Mouse (Mus musculus): ENCODE measurements around the gene Atp8a2. TPM values are rescaled to one million over a fixed set of nuclear protein-coding genes. Genes with fewer than 3 reads are reported as not detected.
A peak's percentile ranks its signal among the peaks of the same experiment; 100 is the strongest.

Gene Atp8a2
- total RNA-seq, 2 experiments from 2014 or later: 0.50 to 0.71 TPM

DNA sequence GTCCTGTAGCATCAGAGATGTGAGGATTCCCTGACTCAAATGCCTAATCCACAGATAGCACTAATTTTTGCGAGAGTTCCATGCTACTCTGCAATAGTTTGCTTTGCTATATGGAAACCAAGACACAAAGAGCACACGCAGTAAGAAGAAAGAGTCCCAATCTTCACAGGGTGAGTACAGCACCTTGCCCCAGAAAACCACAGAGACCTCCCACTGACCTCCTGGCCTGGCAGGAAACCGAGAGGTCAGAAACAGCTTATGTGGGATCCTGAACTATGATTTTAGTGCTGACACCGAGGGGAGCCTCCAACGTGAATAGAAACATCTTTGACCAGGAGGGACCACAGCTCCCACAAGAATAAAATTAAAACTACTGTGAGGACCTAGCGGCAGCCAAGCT is 59.2 kb downstream of the Atp8a2 start:
- Histone ChIP-seq H3K27ac (no peak overlapping the region), H3K4me3 (no peak overlapping the region)
- no peak for TF ChIP-seq CTCF (IDR thresholded peaks at IDR 0.05)
- DNase-seq: no peak
- intact Hi-C loops (cut with DNase I): no loop called here

DNA sequence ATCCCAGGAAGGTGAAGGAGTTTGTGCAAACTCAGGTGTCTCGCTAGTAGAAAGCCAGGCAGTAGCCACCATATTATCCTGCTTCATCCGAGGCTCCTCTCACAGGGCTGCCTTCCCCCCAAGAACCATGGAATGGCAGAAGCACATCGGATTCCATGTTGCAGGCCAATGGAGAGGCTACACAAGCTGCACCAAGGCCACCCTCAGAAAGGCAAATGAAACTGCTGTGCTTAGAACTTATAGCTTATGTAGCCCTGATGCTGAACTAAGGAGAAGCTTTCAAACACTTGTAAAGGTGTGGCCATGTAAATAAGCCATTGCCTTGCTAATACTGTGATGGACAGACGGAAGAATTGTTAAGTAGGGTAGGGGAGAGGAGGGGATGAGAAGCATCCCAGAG is 61.2 kb downstream of the Atp8a2 start:
- intact Hi-C loops (cut with DNase I): no loop called here
- TF ChIP-seq CTCF (IDR thresholded peaks at IDR 0.05): no peak
- Histone ChIP-seq H3K27ac (no peak overlapping the region), H3K4me3 (no peak overlapping the region)
- no peak for DNase-seq

DNA sequence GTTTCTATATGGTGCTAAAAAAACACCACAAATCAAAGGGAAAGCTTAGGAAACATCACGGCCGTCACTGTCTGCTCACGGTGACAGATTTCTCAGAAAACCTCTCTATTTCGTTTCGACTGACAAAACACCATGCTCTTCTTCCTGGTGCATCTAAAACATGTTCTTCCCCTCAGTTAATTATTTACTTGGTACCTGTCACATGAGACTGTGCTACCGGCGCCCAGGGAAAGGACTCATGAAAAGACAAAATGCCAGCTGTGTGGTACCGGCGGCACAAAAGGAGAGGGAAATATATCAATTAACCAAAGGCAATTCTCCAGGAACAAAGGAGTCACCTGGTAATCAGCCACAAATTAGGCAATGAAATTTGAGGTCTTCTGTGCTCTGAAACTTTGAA is 62.3 kb downstream of the Atp8a2 start:
- intact Hi-C loops (cut with DNase I): no loop called here
- no peak for TF ChIP-seq CTCF (IDR thresholded peaks at IDR 0.05)
- no peak for DNase-seq
- Histone ChIP-seq H3K4me3 (no peak overlapping the region), H3K27ac (no peak overlapping the region)

DNA sequence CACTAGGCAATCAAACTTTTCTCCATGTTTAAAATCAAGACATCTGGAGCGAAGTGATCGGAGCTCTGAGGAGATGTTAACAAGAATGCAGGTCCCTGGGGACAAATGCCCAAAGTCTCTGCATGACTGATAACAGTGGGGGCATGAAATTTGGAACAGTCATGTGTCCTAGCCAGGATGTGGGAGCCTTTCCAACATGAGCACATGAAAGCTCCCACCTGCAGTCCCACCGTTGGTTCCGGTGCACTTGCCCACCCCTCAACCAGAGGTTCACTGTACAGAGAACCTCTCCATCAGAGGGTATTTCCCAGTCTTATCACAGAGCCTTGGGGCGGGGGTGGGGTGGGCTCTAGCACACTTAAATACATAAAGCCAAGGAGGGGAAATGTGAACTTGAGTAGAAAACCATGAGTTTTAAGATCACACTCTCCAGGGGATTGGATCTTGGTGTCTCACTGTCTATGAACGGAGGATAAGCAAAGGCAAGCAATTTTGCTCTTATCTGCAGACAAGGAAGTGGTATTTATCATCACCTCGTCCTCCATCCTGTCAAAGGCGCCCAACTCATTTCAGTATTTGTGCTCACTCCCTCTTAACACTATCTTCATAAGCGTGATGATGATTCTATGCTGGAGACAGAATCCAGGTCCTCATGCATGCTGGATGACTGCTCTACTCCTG is 65.6 kb downstream of the Atp8a2 start:
- no peak overlapping the region for H3K4me3 ChIP-seq
- H3K27ac ChIP-seq: no peak overlapping the region
- intact Hi-C loops (cut with DNase I): no loop called here
- no peak for TF ChIP-seq CTCF (IDR thresholded peaks at IDR 0.05)
- DNase-seq: no peak

DNA sequence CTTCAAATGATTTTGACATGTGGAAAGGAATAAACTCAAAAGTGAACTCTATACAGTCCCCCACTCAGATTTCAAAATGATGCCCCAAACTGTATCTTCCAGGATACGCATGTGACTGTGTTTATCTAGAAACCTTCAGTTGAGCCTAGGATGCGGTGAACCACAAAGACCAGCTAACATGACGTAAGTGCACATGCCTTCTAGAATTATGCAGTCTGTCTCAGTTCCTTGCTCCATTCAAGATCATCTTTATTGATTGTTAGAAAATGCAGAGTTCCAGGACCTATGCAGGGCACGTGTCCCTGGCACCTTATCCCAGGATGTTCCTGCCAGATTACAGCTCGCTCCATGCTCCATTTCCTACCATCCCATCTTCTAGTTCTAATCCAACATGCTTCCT is 67.4 kb downstream of the Atp8a2 start:
- H3K4me3 ChIP-seq: no peak overlapping the region
- no peak overlapping the region for H3K27ac ChIP-seq
- no peak for DNase-seq
- intact Hi-C loops (cut with DNase I): no loop called here
- TF ChIP-seq CTCF (IDR thresholded peaks at IDR 0.05): no peak

DNA sequence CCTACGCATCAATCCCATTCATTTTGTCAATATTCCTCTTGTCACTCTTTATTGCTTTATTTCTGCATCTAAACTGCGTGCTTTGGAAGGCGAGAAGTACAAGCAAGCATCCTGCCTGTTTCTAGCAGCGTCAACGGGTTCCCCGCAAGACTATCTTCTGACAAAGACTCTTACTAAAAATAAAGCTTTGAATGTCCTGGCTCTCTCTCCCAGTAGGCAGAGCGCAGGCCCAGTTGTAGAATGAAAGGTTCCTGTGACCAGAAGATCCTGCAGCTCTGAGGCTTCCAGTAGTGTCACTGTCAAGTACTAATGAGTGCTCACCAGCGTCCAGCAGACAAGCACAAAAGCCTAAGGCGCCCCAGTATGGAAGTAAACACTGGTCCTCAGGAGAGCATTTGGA is 71.8 kb downstream of the Atp8a2 start:
- Histone ChIP-seq H3K4me3 (no peak overlapping the region), H3K27ac (no peak overlapping the region)
- DNase-seq: no peak
- no peak for TF ChIP-seq CTCF (IDR thresholded peaks at IDR 0.05)
- intact Hi-C loops (cut with DNase I): no loop called here

DNA sequence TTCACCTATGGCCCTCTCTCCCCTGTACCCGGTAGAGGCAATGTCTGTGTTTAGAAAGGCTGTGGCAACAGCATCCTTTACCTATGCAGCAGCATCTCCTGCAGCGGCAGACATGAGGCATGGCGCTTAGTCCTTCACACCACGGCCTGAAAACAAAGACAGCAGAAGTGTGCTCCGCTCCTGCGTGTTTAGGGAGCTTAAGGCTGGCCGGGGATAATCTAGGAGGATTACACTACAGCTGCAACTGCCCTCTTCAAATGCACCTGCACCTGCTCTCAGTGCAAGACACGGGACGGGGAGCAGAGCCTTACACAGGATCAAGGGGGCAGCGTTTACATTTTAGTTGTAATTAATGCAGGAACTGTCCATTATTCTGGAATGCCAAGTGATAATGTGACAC is 75.4 kb downstream of the Atp8a2 start:
- no peak overlapping the region for H3K4me3 ChIP-seq
- DNase-seq: no peak
- no peak for TF ChIP-seq CTCF (IDR thresholded peaks at IDR 0.05)
- intact Hi-C loops (cut with DNase I): no loop called here
- H3K27ac ChIP-seq: no peak overlapping the region

DNA sequence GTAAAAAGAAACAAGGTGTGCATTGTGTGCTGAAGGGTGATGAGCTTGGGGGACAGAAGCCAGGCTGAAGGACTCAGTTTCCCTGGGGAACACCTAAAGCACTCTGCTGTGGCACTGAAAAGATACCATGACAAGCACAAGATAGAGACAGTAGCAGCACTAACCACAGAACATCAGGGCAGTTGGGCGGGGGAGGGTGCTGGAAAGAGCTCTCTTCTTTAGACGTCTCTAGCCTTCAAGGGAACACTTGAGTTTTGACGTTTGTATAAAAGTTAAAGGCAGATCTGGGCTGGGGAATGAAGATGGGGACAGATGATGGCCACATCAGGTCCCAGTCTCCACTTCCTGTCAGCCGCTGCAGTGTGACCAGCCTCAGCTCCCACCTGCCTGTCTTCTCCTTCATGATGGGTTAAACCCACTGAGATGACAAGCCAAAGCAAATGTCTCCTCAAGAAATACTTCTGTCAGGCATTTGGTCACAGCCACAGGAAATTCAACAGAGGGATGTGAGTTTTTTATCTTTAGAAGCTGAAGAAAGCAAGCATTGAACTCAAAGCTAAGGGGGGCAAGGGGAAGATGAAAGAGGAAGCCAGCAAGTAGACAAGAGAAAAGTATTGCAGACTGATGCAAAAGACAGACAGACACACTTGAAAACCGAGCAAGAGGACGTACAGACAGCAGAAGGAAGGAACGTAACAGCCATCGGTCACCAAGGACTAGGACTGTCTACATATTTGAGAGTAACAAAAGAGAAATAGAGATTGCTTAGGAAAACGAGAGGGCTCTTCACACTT is 79.0 kb downstream of the Atp8a2 start:
- intact Hi-C loops (cut with DNase I): no loop called here
- no peak overlapping the region for H3K27ac ChIP-seq
- no peak for TF ChIP-seq CTCF (IDR thresholded peaks at IDR 0.05)
- no peak overlapping the region for H3K4me3 ChIP-seq
- no peak for DNase-seq

DNA sequence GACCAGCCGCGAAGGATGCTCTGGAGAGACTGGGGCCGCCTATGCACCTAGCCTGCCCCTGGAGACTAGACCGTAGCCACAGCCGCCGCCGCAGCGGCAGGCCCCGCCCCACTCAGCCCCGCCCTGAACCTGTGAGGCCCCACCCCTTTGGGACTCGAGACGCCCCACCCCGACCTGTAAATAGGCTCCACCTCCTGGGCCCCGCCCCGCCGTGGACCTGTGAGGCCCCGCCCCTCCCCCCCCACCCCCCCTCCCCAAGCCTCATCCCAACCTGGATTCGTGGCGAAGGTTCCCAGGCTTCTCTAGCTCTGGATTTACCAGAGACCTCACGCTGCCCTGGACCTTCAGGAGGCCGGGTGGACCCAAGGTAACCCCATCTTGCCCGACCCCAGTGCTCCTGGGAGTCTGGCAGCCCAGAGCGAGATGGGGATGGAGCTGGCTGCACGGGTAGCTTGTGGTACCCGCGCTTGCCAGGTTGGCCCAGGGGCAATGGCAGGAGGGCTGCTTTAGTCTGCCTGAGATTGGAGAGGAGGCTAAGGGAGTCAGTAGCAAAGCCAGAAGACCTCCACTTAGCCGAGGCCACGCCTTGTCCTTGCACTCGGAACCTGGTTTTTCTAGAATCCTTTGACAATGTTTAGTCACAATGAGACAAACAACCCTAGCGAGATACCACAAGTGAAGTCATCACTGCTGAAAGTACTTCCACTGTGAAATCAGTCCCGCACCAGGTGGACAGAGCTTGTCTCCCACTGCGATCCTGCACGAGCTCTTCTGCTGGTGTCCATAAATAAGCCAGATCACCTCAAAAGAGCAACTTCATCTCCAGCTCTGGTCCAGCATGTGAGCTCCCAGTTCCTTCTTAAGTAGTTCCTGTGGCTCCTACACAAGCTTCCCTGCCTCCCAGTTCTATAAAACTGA is 109.9 kb downstream of the Atp8a2 start:
- Histone ChIP-seq H3K27ac (no peak overlapping the region), H3K4me3 (peak overlapping the region; percentile 56)
- intact Hi-C loops (cut with DNase I): no loop called here
- no peak for TF ChIP-seq CTCF (IDR thresholded peaks at IDR 0.05)
- DNase-seq: peak; percentile 47

DNA sequence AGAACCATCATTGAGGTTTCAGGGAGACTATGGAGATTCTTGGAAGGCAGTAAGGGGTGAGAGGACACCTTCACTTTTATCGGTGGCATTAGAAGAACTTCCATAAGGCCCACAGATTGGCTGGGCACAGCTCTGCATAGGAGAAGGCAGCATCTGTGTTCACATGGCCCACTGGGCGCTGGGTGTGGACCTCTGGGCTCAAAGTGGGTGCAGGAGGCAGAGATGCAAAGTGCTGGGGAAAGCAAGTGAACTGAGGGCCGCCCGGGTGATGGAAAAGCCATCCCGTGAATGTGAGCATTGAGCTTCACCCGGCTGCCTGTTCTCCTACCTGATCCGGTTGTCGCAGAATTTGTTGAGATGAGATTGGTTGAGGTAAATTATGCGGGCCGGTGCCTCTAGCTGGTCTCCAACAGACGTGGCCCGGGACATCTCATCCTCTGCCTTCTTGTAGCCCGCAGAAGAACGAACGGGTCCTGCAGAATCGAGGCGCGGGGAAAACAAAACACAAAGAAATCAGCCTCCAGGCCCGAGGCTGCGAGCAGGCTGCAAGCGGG is 110.6 kb downstream of the Atp8a2 start:
- intact Hi-C loops (cut with DNase I): no loop called here
- Histone ChIP-seq H3K4me3 (peak overlapping the region; percentile 56), H3K27ac (no peak overlapping the region)
- no peak for TF ChIP-seq CTCF (IDR thresholded peaks at IDR 0.05)
- no peak for DNase-seq

DNA sequence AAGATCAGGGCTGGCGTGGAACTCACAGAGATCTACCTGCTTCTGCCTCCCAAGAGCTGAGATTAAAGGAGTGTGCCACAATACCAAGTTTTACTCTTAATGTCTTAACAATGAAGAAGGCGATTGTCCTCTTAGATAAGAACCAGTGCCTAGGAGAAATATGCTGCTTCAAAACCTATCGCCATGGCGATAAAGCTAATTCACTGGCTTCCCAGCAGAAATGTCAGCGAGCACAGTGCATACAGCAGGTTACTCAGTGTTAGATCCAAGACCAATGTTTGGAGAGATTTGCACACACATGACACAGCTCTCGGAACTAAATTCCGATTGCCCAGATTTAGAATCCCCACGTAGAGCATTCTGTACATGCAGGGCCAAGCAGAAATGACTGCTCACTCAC is 114.2 kb downstream of the Atp8a2 start:
- Histone ChIP-seq H3K27ac (no peak overlapping the region), H3K4me3 (no peak overlapping the region)
- TF ChIP-seq CTCF (IDR thresholded peaks at IDR 0.05): no peak
- DNase-seq: no peak
- intact Hi-C loops (cut with DNase I): no loop called here

DNA sequence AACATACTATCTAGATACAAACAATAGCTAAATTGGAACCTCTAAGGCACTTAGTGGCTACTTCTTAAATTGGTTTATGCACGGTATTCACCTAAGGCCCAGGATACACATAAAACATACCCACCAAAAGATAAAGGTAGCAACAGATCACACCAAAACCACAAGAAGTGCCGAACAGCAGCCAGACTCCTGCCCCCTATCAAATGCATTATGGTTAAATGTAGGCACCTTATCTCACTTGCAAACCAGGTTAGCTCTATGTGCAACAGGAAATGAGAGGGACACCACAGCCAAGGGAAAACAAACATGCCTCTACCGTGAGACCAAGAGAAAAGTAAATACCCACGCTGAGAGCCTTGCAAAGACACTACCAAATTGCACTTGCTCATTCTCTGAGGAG is 124.5 kb downstream of the Atp8a2 start:
- intact Hi-C loops (cut with DNase I): no loop called here
- TF ChIP-seq CTCF (IDR thresholded peaks at IDR 0.05): no peak

DNA sequence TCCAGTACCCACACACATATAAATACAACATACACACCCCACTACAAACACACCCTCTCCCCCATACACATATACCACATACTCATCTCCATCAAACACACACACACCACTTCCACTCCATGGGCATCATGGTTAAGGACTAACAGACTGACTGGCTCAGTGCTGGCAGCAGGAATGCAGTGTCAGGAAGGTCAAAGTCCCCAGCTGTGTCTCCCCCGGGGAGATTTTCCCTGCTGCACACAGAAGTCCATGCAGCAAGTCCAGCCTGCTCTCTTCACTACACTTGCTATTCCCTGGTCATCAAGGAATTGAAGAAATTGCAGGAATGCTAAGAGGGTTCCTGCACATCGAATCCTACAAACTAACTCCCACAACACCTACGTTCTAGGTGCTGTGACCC is 131.8 kb downstream of the Atp8a2 start:
- Histone ChIP-seq H3K4me3 (no peak overlapping the region), H3K27ac (no peak overlapping the region)
- no peak for TF ChIP-seq CTCF (IDR thresholded peaks at IDR 0.05)
- DNase-seq: no peak
- intact Hi-C loops (cut with DNase I): no loop called here

More for the DNA sequence above, 124.5 kb downstream of the Atp8a2 start:
- Histone ChIP-seq H3K27ac (no peak overlapping the region), H3K4me3 (no peak overlapping the region)
- no peak for DNase-seq
